Mouse (Mus musculus) kidney, adult 11 months (tissue): ENCODE data around the gene Rnase1.
A peak's percentile ranks its signal among the peaks of the same experiment; 100 is the strongest.

Experiments used
- DNase-seq: peaks from one replicate; pipeline ENCODE4 v3.0.0; 2022

Gene Rnase1

DNA sequence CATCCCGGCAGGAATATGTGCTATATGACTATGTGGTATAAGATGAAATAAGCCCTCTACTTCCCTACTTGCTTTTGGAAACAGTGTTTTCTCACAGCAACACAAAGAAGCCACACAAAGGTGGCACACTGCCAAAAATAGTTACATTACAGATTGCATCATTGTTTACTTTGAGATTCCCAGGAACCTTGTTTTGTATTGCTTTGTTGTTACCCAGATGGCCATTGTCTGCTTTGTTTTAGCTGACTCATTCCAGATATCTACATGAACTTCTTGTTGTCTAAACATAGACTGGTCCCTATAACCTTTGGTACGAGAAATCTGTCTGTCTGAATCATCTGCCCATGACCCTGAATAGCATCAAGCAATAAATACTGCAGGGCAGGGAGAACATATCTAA, 6.2 kb downstream of the Rnase1 start:
- DNase-seq: no peak

DNA sequence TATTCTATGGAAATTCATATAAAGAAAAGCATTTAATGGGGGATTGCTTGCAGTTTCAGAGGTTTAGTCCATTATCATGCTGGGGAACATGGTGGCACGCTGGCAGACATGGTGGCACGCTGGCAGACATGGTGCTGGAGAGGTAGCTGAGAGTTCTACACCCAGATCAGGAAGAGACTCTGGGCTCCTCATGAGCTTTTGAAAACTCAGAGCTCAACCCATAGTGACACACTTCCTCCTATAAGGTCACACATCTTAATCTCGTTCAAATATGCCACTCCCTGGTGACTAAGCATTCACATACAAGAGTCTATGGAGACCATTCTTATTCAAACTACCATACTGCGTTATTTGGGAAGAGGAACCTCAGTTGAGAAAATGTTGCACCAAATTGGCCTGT, 14.2 kb downstream of the Rnase1 start:
- no peak for DNase-seq

DNA sequence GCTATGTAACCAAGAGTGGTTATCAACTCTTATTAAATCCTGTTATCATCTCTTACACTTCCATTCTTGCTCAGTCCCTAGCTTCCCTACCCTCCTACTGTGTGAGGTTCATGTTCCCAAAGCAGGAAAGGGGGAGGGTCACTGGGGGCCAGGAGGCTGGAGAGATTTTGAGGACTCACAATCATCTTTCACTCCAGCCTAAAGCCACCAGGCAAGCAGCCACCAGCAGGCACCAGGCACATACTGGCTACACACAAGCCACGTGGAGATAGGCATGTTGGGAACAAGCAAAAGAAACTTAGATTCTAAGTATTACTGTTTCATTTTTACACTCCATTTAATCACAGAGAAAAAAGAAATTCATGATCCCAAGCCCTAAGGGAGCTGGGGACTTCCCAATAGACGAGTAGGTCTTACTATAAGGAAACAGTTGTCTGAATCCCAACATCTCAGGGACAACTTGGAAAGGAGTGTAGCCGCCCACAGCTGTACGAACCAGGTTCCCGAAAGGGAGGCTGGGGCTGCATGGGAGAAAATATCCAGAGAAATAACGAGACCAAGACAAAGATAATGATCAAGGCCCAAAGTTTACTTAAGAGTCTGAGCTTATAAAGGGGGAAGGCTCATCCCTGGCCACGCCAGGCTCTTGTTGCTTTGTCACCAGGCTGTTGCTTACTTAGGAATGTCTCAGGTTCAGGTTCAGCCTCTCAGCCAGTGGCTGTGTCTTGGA, 15.3 kb downstream of the Rnase1 start:
- DNase-seq: no peak

DNA sequence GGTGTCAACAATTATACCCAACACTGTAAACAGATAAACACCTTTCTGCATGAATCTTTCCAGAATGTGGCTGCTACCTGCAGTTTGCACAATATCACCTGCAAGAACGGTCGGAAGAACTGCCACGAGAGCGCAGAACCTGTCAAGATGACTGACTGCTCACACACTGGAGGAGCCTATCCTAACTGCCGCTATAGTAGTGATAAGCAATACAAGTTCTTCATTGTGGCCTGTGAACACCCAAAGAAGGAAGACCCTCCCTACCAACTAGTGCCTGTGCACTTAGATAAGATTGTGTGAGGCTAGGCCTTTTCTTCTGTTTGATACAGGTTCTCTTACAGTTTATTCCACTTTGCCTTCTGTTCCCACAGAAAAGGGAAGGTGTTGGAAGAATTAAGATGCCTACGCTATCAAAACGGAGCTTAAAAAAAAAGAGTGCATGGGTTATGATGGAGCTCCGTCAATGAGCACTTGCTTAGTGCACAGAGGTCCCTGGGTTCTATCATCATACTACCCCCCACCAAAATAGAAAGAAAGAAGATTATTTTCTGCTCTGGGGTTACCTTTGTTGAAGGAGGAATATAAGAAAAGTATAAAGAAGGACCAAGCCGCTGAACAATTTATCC, 16.2 kb downstream of the Rnase1 start:
- no peak for DNase-seq

DNA sequence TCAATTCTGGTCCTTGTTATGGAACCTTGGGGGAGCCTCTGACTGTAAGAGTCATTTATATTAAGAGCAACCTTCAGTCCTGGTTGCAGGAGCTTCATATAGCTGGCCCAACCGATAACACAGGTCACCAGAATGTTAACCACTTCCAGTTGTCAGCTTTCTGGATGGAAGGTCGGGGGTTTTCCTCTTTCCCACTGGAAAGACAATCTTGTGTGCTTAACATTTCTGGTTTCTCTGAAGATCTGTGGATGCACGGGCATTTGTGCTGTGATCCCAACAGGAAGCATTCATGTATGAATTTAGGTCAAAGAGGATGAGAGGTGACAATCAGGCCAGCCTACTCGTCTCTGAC, 17.0 kb downstream of the Rnase1 start:
- no peak for DNase-seq

DNA sequence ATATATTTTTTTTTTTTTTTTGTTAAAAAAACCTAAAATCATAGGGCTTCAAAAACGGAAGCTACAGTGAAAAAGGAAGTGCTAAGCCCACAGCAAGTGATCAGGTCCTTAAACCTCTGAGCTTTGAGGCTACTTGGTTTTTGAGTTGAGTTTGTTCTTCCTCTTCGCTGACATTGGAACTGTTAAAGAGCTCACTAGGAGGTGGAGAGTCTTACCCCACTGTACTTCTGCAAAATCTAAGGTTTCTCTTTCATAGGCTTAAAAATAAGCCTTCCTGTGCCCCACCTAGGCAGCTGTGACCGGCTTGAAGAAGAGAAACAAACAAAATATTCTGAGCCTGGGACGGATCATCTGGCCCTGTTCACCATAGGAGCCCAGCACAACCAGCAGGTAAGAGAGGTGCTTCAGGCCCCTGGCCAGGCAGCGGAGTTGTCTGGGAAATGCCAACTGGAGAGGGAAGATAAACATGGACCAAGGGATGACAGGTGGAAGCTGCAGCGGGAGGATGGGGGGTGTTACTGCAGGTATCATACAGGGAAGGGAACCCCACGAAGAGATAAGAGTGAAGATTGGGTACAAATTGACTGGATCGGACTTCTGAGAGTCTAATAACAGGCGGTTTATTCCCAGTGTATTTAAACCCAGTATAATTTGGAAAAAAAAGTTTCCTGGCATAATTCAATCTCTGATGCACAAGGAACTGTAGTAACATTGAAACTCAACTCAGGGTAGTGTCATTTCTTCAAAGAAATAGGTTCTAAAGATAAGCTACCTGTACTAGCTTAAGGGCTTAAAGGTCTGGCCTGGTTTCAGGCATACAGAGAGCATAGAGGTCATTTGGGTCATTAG, 17.6 kb downstream of the Rnase1 start:
- no peak for DNase-seq

DNA sequence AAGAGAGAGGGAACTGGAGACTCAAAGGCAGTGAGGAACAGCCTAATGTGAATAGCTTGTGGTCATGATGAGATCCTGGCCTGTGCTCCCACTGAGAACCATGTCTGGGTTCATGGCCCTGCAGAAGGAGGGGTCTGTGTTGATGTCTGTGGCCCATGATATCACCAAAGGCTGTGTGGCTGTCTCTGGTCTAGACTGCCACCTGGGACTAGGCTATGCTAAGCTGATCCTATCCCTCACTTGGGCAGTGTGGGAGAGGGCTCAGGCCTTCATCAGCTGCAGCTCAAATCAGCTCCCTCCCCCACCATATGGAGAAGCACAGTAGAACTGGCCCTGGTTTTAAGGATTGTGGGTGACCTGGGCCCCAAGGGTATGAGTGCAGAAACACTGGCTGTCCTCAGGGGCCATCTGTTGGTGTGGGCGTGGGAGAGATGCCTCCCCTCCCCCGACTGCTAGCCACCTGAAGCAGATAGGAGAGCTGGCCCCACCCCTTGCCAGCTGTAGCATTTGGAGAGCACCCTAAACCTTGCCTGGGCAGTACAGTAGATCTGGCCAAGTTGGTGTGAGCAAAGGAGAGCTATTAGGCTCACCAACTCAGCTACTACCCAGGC, 18.8 kb downstream of the Rnase1 start:
- no peak for DNase-seq

DNA sequence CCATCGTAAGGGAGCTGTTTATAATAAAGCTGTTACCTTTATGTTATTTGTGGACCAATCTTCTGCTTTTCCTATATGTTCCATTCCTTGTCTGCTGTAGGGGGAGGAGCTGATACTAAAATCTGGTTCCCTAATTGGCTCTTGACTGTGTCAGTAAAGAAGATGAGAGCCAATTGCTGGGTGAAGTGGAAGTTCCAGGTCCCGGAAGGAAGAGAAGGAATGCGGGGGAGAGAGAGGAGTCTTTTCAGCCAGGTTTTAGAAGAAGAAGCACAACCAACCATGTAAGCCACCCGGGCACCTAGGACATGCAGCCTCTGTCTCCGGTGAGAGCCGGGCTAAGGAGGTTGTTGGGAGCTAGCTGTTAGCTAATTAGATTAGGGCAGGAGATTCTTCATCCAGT, 20.9 kb downstream of the Rnase1 start:
- no peak for DNase-seq

DNA sequence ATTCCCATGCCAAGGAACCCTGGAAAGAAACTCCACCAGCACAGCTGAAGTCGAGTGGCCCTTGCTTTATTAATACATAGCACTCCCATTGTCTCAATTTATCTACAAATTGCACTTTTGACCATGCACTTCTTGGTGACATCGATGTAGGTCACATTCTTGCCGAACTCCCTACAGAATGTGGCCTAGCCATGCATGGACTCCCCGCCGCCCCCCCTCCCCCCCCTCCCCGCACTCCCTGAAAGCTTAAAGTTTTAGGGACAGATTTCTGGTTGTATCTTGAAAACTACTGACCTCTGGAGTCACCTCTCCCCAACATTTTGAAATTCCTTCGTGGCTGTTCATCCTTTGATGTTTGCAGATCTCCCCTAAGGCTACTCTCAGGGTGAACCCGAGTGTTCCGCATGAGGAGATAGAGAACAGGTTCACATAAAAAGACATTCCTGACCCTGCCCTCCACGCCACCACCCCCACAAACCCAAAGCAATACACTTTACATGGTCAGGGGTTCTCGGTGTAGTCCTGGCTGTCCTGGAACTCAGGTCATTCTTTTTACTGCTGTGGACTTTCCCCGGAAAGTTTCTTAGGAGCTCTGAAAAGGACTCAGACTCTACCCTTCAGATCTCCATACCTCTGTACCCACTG, 32.5 kb downstream of the Rnase1 start, which contains the start of gene Eddm3b:
TSS of gene Eddm3b (plus strand) at position 511 of the 645 bp plus-strand sequence.
- peak; percentile 26 for DNase-seq

DNA sequence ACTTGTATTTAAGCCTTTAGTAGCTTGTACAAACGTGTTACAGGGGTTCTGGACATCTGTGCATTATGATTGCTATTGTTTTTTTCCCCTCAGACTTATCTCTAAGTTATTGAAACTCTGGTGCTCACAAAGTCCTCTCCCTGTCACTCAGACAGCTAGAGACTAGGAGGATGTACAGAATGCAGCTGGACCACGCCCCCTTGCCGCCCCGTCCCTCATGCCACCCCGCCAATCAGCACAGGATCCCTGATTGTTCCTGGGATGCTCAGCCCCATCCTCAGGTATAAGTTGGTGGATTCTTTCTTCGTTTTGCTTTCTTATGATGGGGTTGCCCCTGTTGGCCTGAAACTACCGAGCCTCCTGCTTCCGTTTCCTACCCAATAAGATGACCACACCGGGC, 33.1 kb downstream of the Rnase1 start:
- DNase-seq: no peak

DNA sequence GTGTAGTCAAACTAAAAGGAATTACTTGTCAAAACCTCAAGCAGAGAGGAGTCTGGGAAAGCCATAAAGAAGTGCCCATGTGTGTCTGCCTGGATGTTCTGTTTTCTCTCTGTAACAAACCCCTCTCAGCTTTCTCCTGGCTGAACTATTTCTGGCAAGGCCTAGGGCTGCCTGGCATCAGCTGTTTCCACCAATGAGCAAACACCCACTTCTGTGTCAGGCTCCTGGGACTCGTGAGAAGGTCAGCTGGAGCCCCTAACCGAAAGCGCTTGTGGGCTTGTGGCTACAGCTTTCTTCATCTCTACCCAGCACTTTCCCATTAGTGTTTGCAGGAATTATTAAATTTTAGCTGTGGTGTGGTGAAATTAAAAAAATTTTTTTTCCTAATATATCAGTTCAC, 34.6 kb downstream of the Rnase1 start:
- no peak for DNase-seq

DNA sequence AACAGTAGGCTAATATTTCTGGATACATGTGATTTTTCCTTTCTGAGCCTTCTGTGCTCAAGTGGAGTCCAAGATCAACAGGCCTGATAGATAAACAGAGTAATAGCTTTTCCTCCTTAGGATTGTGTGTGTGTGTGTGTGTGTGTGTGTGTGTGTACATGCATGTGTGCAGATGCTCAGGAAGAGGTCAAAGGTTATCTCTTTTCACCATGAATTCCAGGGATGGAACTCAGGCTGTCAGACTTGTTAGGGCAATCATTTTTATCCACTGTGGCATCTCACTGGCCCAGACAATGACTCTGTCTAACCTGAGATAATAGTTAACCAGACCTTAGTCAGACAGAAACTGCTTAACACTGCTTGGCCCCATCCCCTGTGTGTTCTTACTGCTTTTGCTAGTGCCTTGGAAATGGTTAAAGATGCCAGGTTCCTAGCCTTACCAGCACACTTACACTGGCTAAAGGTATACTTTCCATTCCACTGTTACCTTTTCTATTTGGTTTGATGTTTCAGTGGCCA, 40.1 kb downstream of the Rnase1 start:
- no peak for DNase-seq

DNA sequence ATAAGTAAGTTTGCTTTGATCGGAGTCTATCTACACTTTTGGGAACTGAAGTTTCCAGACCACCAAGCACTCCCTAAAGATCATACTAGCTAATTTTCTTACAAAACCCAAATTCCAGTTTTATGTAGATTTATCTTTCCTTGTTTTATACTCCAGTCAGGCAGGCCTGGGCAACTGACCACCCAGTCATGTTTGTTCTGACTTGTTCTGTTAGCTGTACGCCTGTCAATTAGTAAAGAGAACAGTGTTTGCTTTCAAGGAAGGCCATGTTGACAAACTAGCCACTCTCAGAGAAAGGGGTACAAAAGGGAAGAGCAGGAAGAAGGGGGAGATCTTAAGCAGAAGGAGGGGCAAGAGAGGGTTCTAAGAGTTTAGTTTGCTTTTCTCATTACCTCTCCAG, 42.2 kb downstream of the Rnase1 start:
- DNase-seq: no peak

DNA sequence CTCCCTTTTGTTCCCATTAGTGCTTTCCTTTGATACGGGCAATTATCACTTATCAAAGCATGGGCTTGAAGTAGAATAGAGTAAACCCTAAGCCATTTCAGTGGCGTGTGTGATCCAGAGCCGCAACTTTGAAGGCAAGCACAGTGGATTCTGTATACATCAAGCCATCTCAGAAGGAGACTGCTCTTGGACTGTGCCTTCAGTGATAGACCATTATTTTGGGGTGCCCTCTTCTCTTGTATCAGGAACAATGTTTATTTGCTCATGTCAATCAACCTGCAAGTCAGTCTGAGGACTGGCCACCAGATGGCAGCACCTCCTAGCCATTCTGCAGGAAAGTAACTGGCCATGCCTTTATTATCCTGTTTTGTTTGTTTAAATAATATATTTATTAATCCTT, 43.4 kb downstream of the Rnase1 start:
- peak; percentile 38 for DNase-seq

DNA sequence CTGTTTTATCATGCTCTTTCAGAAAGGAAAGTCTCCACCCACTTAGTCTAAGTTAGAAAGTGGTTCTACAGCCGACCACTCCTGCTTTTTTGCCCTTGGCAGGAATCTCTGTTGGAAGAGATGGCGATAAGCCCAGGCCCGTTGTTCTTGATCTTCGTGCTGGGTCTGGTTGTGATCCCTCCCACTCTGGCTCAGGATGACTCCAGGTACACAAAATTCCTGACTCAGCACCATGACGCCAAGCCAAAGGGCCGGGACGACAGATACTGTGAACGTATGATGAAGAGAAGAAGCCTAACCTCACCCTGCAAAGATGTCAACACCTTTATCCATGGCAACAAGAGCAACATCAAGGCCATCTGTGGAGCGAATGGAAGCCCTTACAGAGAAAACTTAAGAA, 45.3 kb downstream of the Rnase1 start:
- DNase-seq: no peak

DNA sequence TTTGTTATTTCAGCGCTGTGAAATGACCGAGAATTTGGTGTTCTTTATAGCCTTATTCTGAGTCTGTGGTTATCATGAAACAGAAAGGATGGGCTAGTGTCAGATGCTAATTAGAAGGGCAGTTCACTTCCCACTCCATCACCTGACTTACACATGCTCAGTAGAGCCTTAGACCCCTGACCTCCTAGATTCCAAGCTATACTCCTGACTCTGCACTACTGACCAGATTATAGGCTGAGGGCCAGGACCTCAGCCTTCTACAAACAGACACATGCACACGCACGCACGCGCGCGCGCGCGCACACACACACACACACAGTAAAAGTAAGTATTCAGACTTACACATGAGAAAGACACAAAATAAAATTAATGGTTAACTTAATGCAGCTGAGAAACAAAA, 47.7 kb downstream of the Rnase1 start:
- no peak for DNase-seq

DNA sequence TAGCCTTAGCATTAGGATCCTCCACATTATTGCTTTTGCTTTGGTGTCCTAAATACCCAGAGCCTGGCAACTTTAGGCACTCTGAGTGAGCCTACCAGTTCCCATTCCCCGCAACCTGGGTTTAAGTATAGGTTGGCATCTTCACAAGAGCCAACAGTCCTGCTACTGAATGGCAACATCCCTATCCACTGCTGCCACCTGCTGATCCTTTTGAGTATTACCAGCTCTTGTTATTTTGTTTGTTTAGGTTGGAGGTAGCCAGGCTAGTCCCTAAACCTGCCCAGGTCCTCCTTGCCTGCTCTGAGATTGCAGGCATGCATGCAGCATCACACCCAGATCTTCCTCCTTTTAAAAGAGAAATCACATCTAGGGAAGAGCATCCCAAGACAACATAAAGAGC, 48.3 kb downstream of the Rnase1 start:
- DNase-seq: peak; percentile 74

DNA sequence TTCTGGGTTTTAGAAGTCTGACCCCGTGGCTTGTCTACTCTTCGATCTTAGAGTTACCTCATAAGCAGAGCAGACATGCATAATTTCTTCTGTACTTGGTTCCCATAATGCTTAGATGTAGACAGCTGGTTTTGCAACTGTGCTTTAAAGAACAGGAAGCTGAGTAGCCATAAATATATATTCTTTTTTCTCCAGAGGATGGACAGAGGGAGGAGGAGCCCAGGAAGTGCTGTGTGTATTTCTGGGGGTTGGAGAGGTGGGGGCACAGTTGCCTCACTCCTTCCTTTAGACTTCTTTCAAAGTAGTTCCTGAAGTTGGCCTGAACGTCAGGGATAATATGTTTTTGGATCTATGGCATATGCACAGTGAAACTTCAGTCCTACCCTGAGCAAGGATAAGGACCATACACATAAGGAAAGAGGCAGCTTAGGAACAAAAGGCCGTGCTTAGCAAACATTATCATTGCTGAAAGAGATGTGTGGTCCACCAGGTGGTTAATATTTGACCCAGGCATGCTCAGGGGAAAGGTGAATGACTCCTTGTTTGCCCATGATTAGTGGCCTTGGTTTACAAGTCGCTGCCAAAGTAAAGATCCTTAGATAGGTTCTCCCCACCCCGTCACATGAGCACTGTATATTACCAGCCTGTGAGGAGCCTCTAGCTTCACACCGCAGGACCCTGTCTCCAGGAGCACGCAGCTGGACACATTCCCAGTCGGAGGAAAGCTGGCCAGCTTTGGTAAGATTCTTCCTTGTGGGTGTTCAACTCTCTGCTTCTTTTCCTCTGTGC, 50.7 kb downstream of the Rnase1 start:
- DNase-seq: peak; percentile 47
